Mouse (Mus musculus): ENCODE measurements around the gene Tgm7.

The Tgm7 gene

DNA sequence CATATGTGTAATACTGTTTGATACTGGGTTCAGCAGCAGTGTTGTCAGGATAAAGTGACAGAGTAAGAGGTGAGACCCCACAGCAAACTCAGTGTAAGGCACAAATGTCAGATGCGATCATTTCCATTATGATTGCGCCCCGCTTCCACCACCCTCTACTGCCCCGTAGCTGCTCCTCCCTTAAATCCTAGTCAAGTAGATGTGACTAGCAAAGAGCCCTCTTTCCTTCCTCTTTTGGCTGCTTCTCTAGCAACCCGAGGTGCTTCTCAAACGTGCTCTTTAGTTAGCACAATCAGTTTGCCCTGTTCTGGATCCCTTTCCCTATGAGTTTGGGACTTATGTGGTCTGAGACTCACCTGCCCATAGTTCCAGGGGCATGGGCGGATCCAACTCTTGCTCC is 34.8 kb downstream of the Tgm7 start:
- no peak for DNase-seq (ENCODE audit: low read depth, low spot score)

DNA sequence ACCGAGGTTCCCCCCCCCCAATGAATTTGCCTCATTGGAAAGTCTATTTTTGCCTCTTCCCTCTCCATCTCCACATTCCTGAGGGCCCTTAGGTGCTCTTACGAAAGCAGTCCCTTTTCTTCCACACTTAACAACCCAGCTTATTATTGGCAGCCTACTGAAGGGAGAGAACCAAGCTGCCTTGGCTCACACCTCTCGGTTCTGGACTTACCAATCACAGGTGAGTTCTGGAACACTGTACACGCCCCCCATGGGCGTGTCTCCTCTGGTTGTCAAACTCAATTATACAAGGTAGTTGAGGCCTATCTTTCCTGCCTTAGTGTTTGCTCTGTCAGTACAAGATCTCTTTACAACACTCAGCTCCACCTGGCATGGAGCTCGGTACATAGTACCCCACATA is 37.7 kb downstream of the Tgm7 start:
- no peak for DNase-seq (ENCODE audit: low read depth, low spot score)

DNA sequence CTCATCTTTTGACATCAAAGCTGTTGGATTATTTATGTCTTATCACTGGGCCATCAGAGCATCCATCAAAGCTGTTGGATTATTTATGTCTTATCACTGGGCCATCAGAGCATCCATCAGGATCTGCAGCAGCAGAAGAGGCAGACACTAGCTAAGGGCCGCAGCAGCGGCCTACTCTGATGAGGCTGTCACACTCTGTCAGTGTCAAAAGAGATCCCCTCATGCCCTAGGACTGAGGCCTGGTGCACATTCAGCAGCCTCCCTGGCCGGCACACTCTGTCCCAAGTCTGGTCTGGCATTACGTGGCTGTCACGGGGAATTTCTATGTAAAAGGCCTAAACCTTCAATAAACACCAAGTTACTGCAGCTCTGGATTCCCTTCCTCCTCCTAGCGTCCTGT is 40.1 kb downstream of the Tgm7 start:
- DNase-seq (ENCODE audit: low read depth, low spot score): no peak

DNA sequence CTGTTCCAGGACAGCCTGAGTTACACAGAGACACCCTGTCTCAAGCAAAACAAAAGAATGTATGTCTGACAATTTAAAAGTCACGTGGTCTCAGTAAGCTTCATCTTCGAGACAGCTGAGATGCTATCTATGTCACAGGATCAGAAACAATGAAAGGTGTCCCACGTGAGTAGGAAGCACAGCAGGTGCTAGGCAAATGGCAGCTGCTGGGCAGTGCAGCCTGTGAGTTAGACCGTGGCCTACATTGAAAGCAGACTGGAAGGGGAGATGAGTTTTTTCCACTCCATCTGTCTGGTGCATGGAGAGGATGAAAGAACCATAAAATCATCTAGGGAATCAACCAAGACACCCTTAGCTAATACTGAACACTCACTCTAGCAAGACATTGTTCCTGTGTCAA is 42.5 kb downstream of the Tgm7 start:
- DNase-seq (ENCODE audit: low read depth, low spot score): no peak

DNA sequence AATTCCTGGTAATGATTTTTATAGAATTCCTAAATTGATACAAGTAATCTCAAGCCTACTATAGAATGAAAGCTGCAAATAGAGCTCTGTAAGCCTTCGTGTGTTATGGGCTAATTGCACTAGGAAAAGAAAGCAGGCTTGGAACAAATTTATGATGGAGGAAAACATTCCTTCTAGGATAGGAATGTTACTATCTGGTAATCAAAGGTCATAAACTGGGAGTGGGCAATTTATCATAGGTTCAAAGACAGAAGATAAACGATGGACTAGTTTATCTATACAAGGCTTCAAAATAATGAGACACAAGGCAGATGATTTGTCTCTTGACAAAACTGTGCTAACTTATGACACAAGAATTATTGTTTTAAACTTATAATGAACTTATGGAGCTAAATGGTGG is 48.3 kb downstream of the Tgm7 start:
- no peak for DNase-seq (ENCODE audit: low read depth, low spot score)

DNA sequence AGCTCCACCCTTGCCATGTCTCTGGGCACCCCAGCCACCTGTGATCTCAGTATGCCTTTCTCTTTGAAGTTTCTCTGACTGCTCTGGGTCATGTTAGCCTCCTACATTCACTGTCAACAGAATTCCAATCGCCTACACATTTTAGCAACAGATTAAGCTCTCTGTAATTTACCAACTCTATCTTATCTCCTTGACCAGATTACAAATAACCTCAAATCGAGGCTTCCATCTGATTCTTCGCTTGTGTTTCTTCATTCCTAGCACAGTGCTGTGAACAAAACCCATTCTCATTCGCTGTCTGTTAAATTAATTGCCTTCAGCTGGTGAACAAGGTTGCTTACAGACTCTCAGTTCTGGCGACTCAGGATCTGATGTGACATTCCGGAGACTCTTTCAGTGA is 51.6 kb downstream of the Tgm7 start:
- no peak for DNase-seq (ENCODE audit: low read depth, low spot score)

DNA sequence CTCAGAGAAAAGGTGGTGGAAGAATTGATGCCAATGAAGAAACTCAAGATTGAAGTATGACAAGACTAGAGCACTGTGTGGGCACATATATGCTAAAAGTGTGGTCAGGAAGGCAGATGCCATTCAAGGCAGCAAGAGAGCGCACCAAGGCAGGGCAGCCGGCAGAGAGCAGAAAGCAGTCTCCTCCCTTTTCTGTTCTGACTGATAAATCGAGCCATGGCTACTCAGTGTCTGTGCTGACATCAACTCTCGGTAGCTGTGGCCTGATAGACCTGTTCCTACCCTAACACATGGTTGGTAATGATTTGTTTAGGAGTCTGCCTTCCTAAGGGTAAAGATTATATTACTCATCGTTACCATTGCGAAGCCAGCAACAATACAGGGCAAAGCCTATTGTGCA is 53.7 kb downstream of the Tgm7 start:
- no peak for DNase-seq (ENCODE audit: low read depth, low spot score)

DNA sequence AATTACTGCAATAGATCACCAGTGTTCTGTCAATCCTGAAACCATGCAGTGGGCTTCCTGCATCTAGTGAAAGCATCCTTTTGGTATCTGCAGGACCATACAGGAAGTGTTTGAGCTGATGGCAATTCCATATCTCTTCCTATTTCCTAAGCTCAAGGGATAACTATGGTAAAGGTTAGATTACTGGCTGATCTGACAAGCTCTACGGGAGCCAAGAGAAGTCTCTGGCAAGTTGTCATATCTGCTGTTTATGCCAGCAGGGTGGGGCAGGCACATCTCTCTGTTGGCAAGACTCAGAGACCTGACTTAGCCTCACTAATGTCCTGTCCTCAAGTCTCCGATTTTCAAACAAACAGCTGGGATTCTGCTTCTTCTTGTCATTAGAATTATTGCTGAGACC is 55.5 kb downstream of the Tgm7 start:
- DNase-seq (ENCODE audit: low read depth, low spot score): no peak

DNA sequence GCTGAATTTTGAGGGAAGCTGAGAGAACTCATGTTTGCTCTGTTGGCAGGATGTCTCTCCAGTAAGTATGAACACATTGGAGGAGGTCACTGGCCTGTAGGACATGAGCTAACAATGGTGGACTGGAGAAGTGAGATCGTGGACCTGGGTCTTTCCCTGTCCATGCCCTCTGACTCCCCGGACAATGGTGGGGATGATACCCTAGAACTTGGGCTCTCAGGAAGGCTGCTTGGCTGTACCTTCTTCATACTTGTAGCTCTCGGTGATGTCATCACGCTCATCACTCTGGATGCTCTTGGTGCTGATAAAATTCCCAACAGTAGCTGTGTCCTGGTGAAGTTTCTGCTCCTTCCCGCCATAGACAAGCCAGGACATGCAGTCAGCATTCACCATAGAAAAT is 57.4 kb downstream of the Tgm7 start:
- no peak for DNase-seq (ENCODE audit: low read depth, low spot score)

DNA sequence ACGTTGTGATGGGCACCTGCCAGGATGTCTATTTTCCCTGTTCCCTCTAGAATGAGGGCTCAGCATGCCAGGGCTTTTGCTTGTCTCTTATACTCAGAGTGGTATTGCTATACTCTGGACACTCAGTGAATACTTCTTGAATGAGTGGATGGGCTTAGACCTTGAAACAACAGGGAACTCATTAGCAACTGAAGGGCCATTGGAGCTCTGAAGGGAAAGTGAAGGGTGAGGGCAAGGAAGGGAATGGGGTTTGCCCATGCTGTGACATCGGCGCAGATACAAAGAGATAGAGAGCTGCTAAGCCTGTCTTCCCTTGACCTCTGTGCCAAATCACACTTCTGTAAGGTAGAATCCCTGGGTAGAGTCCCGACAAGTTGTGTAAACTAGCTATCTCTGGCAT is 63.9 kb downstream of the Tgm7 start:
- no peak for DNase-seq (ENCODE audit: low read depth, low spot score)

All from retina, adult 2 months (tissue).